Mouse (Mus musculus) myocyte (in vitro differentiated cells): ENCODE measurements at regions not wholly inside any gene's neighbourhood (a gene's known extent, or its start where the extent isn't known, plus 50 kb on each side); places are given as distances from the start of the nearest gene placed in this dataset.

Experiments used
- H3K27me3 ChIP-seq: one replicate; pipeline ENCODE4 v1.6.1; 2011; ENCODE audit not compliant: control insufficient read depth, insufficient read depth, insufficient read length
- H3K36me3 ChIP-seq: one replicate; pipeline ENCODE4 v1.6.1; 2011; ENCODE audit not compliant: control insufficient read depth, insufficient read depth
- H3K4me2 ChIP-seq: one replicate; pipeline ENCODE4 v1.6.1; 2011; ENCODE audit warnings: low read depth, control low read depth
- H3K4me3 ChIP-seq: one replicate; pipeline ENCODE4 v1.5.1; 2011; ENCODE audit warnings: mild to moderate bottlenecking, control low read depth, moderate library complexity
- H3K79me2 ChIP-seq: one replicate; pipeline ENCODE4 v1.6.1; 2011; ENCODE audit not compliant: control insufficient read depth, insufficient read depth
- H3ac ChIP-seq: one replicate; pipeline ENCODE4 v1.6.1; 2011; ENCODE audit not compliant: control insufficient read depth, insufficient read length
- CEBPB ChIP-seq: IDR thresholded peaks from 2 replicates; pipeline ENCODE4 v1.6.1; 2011; ENCODE audit warnings: mild to moderate bottlenecking, moderate library complexity; ENCODE audit not compliant: poor library complexity, insufficient read depth, severe bottlenecking
- E2F4 ChIP-seq: IDR thresholded peaks from one replicate; pipeline ENCODE4 v1.6.1; 2011; ENCODE audit warnings: mild to moderate bottlenecking, control low read depth, moderate library complexity; ENCODE audit not compliant: insufficient read depth
- MAX ChIP-seq: IDR thresholded peaks from one replicate; pipeline ENCODE4 v1.6.1; 2011; ENCODE audit warnings: low read depth, mild to moderate bottlenecking, control low read depth
- MYOD1 ChIP-seq, 3 experiments: IDR thresholded peaks; one replicate each; pipeline ENCODE4 v1.6.1; 2011; ENCODE audit warnings: control low read depth in 2 of 3, low read depth in 2 of 3, mild to moderate bottlenecking in 2 of 3, moderate library complexity in 1 of 3; ENCODE audit not compliant: insufficient read length in 2 of 3, control insufficient read depth in 1 of 3
- MYOG ChIP-seq, 3 experiments: IDR thresholded peaks; one replicate each; pipeline ENCODE4 v1.6.1; 2011; ENCODE audit warnings: control low read depth in 2 of 3, low read depth in 2 of 3, mild to moderate bottlenecking in 2 of 3; ENCODE audit not compliant: insufficient read length in 2 of 3, control insufficient read depth in 1 of 3, insufficient read depth in 1 of 3
- POLR2A ChIP-seq: IDR thresholded peaks from one replicate; pipeline ENCODE4 v1.6.1; 2011; ENCODE audit warnings: low read depth, mild to moderate bottlenecking, control low read depth, moderate library complexity; ENCODE audit not compliant: insufficient read length
- POLR2AphosphoS2 ChIP-seq: IDR thresholded peaks from one replicate; pipeline ENCODE4 v1.6.1; 2011; ENCODE audit warnings: low read depth, control low read depth; ENCODE audit not compliant: insufficient read length
- REST ChIP-seq: IDR thresholded peaks from one replicate; pipeline ENCODE4 v1.6.1; 2011; ENCODE audit warnings: mild to moderate bottlenecking, control low read depth, moderate library complexity; ENCODE audit not compliant: insufficient read depth, insufficient read length
- SRF ChIP-seq: IDR thresholded peaks from one replicate; pipeline ENCODE4 v1.6.1; 2011; ENCODE audit warnings: low read depth; ENCODE audit not compliant: control insufficient read depth, insufficient read length
- TCF12 ChIP-seq: IDR thresholded peaks from one replicate; pipeline ENCODE4 v1.6.1; 2011; ENCODE audit warnings: mild to moderate bottlenecking, control low read depth; ENCODE audit not compliant: poor library complexity, insufficient read depth, severe bottlenecking
- TCF3 ChIP-seq: IDR thresholded peaks from one replicate; pipeline ENCODE4 v1.6.1; 2011; ENCODE audit warnings: low read depth, control low read depth; ENCODE audit not compliant: insufficient read length
- USF1 ChIP-seq: IDR thresholded peaks from one replicate; pipeline ENCODE4 v1.6.1; 2011; ENCODE audit warnings: low read depth, mild to moderate bottlenecking, control low read depth, moderate library complexity

- Histone ChIP-seq H3K79me2 (no peaks in the 10 kb centered on the region), H3ac (no peak overlapping the region), H3K4me3 (no peak overlapping the region), H3K4me2 (no peak overlapping the region), H3K27me3 (no peaks in the 10 kb centered on the region), H3K36me3 (no peaks in the 10 kb centered on the region)
- TF ChIP-seq MYOG (IDR thresholded peaks at IDR 0.05; ENCODE audit: control insufficient read depth in 1 of 3, insufficient read depth in 1 of 3, insufficient read length in 2 of 3, low read depth in 2 of 3) (no peak), USF1 (no peak), TCF3 (no peak), CEBPB (no peak), TCF12 (no peak), POLR2AphosphoS2 (no peak), MYOD1 (IDR thresholded peaks at IDR 0.05; ENCODE audit: control insufficient read depth in 1 of 3, insufficient read length in 2 of 3, low read depth in 2 of 3) (no peak), REST (no peak), MAX (no peak), E2F4 (no peak), SRF (no peak)
Observed at GRCm38 (mm10) chr3:134104625-134105024, 131.7 kb upstream of the Cxxc4 start.

GRCm38 (mm10) chr3:134105112-134105511, 131.2 kb upstream of the Cxxc4 start:
- Histone ChIP-seq H3K27me3 (no peaks in the 10 kb centered on the region), H3K4me2 (no peak overlapping the region), H3K4me3 (no peak overlapping the region), H3K36me3 (no peaks in the 10 kb centered on the region), H3K79me2 (no peaks in the 10 kb centered on the region), H3ac (no peak overlapping the region)
- no peak for TF ChIP-seq CEBPB
- no peak for TF ChIP-seq MAX
- no peak for TF ChIP-seq SRF
- no peak for TF ChIP-seq USF1
- TF ChIP-seq MYOG (IDR thresholded peaks at IDR 0.05; ENCODE audit: control insufficient read depth in 1 of 3, insufficient read depth in 1 of 3, insufficient read length in 2 of 3, low read depth in 2 of 3): no peak
- TF ChIP-seq TCF3: no peak
- TF ChIP-seq POLR2A: no peak
- TF ChIP-seq TCF12: no peak
- TF ChIP-seq POLR2AphosphoS2: no peak
- no peak for TF ChIP-seq REST
- TF ChIP-seq E2F4: no peak
- no peak for TF ChIP-seq MYOD1 (IDR thresholded peaks at IDR 0.05; ENCODE audit: control insufficient read depth in 1 of 3, insufficient read length in 2 of 3, low read depth in 2 of 3)

GRCm38 (mm10) chr3:134105567-134105966, 130.7 kb upstream of the Cxxc4 start:
- TF ChIP-seq REST (no peak), POLR2A (no peak), TCF12 (no peak), SRF (no peak), E2F4 (no peak), POLR2AphosphoS2 (no peak), MYOG (IDR thresholded peaks at IDR 0.05; ENCODE audit: control insufficient read depth in 1 of 3, insufficient read depth in 1 of 3, insufficient read length in 2 of 3, low read depth in 2 of 3) (no peak)
- no peaks in the 10 kb centered on the region for H3K36me3 ChIP-seq
- no peaks in the 10 kb centered on the region for H3K27me3 ChIP-seq
- no peak overlapping the region for H3K4me3 ChIP-seq
- no peak overlapping the region for H3ac ChIP-seq
- H3K79me2 ChIP-seq: no peaks in the 10 kb centered on the region
- H3K4me2 ChIP-seq: no peak overlapping the region

GRCm38 (mm10) chr3:134114501-134114900, 121.8 kb upstream of the Cxxc4 start:
- H3K79me2 ChIP-seq: no peaks in the 10 kb centered on the region
- H3K4me2 ChIP-seq: no peak overlapping the region
- H3K27me3 ChIP-seq: no peaks in the 10 kb centered on the region
- H3K4me3 ChIP-seq: no peak overlapping the region
- H3K36me3 ChIP-seq: no peaks in the 10 kb centered on the region
- TF ChIP-seq USF1: no peak
- no peak for TF ChIP-seq TCF12
- TF ChIP-seq CEBPB: no peak
- no peak for TF ChIP-seq MYOG (IDR thresholded peaks at IDR 0.05; ENCODE audit: control insufficient read depth in 1 of 3, insufficient read depth in 1 of 3, insufficient read length in 2 of 3, low read depth in 2 of 3)
- TF ChIP-seq POLR2A: no peak
- no peak for TF ChIP-seq TCF3
- no peak for TF ChIP-seq MYOD1 (IDR thresholded peaks at IDR 0.05; ENCODE audit: control insufficient read depth in 1 of 3, insufficient read length in 2 of 3, low read depth in 2 of 3)
- TF ChIP-seq REST: no peak
- no peak for TF ChIP-seq POLR2AphosphoS2
- TF ChIP-seq E2F4: no peak
- TF ChIP-seq SRF: no peak
- no peak for TF ChIP-seq MAX
- no peak overlapping the region for H3ac ChIP-seq

GRCm38 (mm10) chr3:134115007-134115406, 121.3 kb upstream of the Cxxc4 start:
- no peak overlapping the region for H3K4me3 ChIP-seq
- no peaks in the 10 kb centered on the region for H3K36me3 ChIP-seq
- no peak for TF ChIP-seq TCF3
- no peak for TF ChIP-seq MYOG (IDR thresholded peaks at IDR 0.05; ENCODE audit: control insufficient read depth in 1 of 3, insufficient read depth in 1 of 3, insufficient read length in 2 of 3, low read depth in 2 of 3)
- TF ChIP-seq SRF: no peak
- no peak for TF ChIP-seq USF1
- TF ChIP-seq MYOD1 (IDR thresholded peaks at IDR 0.05; ENCODE audit: control insufficient read depth in 1 of 3, insufficient read length in 2 of 3, low read depth in 2 of 3): no peak
- no peak for TF ChIP-seq MAX
- no peak for TF ChIP-seq TCF12
- no peak for TF ChIP-seq POLR2AphosphoS2
- TF ChIP-seq POLR2A: no peak
- no peak for TF ChIP-seq REST
- TF ChIP-seq CEBPB: no peak
- TF ChIP-seq E2F4: no peak
- no peaks in the 10 kb centered on the region for H3K79me2 ChIP-seq
- H3K27me3 ChIP-seq: no peaks in the 10 kb centered on the region
- H3K4me2 ChIP-seq: no peak overlapping the region
- no peak overlapping the region for H3ac ChIP-seq
